Mouse (Mus musculus): ENCODE measurements around the gene Sema4g.

Sema4g gene

DNA sequence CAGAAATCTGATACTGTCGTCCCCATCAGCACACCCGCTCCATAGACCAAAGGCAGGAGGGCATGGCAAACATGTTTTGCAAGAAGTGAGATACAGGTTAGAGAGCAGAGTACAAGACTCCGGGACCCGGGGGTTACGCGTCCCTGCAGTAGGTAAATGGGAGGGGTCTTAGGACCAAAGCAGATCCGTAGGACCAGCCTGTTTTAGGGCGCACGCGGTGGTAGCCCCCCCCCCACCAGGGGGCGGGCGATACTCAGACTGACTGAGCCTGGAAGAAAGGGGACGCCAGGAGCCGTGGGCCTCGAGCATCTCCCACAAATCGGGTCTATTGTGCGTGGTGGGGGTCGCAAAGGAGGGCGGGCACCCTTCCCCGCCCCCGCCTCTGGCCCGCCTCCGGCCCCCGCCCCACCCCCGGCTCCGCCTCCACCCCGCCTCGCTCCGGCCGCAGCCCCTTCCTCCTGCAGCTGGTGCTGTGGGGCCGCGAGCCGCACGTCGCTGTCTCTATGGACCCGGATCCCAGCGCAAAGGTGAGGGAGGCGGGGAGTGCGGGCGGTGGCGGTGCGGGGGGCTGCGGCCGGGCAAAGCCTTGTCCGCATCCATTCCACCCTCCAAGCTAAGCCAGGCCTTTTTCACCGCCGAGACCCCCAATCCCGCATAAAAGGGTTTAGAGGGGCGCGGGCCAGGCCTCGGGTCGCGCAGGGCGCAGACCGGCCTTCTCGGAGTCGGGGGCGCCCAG lies at the start of gene Sema4g:
TSS of gene Sema4g (plus strand) at position 271 of the 736 bp plus-strand sequence.
- DNase-seq (ENCODE audit: low read depth, low spot score) = no peak

GRCm38 (mm10) chr19:44959633-44960032 lies 29.3 kb upstream of the Sema4g start:
- DNase-seq (ENCODE audit: low read depth, low spot score) = no peak

- peak; percentile 37 for DNase-seq (ENCODE audit: low read depth, low spot score)
Measured at GRCm38 (mm10) chr19:44965978-44966377, 22.9 kb upstream of the Sema4g start.

DNA sequence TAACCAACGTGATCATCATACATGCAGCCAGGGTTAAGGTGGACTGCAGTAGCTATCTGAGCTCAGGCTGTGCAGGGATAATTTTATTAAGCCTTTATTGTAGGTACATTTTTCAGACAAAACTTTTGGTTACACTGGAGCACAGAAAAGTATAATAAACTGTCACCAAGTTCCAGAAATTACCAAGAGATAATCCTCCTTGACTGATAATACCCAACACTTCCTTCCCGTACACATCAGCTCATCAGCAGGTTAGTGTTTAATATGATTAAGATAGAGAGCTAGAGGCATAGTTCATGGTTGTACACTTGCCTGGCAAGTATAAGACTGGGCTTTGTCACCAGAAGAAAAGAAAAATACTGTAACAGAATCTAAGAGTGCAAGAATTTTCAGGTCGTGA lies 20.6 kb upstream of the Sema4g start:
- DNase-seq (ENCODE audit: low read depth, low spot score) = no peak

GRCm38 (mm10) chr19:44976636-44977035 lies 12.3 kb upstream of the Sema4g start:
- DNase-seq (ENCODE audit: low read depth, low spot score) = no peak

GRCm38 (mm10) chr19:44977148-44977547 lies 11.8 kb upstream of the Sema4g start:
- DNase-seq (ENCODE audit: low read depth, low spot score) = no peak

DNA sequence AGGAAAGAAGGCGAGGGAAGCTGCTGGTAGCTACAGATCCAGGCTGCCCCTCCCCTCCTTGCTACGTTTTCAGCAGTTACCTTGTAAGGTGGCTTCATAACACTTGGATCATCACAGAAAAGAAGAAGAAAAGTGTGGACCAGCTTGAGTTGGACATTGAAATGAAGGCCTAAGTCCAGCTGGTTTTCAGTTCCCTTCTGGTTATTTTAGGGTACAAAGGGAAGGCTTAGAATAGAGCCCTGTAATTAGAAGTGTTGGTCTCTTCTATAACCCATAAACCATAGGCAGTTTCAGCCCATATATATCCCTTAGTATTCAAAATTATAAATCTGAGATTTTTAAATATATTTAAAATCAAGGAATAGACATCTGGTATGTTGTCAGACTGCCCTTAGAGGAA lies 8.1 kb upstream of the Sema4g start:
- no peak for DNase-seq (ENCODE audit: low read depth, low spot score)

DNA sequence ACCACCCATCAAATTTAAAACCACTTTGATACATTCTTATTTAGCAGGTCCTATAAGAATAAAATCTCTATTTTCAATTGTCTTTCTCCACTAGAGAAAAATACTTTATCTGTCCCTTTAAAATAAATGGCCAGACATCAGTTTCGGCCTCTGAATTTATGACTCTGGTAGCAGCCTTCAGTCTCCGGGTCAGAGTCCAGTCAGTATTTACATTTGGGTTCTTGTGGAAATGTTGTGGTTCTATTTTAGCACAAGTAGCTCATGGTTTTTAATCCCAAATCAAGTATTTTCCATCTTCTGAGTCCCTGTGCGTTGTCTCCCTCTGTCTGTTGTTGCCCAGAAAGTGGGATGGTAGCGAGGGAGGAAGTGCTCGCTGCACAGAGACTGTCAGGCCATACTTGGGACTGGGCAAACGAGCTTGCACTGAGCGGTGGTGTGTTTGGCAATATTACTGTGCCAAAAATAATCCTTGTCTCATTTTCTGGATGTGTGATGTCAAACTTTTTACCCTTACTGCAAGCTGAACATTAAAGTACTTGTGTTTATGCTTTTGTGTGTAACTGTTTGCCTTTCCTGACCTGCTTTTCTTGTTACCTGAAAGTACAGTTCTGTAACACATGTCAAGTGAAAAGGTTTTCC lies 6.3 kb upstream of the Sema4g start:
- no peak for DNase-seq (ENCODE audit: low read depth, low spot score)

DNA sequence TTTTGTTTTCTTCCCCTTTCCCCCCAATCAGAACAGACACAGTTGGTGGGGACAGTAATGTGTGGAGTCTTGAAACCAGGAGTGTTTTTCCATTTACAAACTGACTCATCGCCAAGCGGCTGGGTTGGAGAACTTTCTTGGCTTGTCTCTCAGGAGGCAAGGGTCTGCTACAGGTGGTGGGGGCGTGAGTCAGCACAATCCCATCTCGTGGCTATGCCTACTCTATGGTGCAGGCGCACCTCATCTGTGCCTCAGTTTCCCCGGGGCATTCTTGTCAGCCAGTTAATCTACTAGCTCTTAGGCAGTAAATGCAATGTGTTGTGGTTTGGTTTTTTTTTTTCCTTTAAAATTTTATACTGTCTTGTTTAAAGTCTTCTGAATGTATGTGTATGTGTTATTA lies 5.5 kb upstream of the Sema4g start:
- peak; percentile 39 for DNase-seq (ENCODE audit: low read depth, low spot score)

DNA sequence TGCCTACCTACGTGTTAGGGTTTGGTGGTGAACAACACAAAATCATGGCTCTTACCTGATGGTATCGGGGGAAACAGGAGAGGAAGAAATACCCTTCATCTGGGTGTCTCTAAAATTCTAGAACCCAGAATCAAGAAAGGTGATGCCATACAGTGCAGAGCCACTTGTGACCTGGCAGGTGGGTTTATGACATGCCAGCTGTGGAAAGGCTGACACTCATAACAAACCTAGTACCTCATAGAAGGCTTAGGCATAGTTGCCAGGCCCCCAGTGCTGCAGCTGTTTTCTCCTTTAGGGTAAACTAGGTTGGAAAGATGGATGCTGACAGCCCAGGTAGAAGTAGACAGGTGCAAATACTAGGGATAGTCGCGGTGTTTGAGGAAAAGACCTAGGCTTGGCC lies 4.5 kb upstream of the Sema4g start:
- no peak for DNase-seq (ENCODE audit: low read depth, low spot score)

DNA sequence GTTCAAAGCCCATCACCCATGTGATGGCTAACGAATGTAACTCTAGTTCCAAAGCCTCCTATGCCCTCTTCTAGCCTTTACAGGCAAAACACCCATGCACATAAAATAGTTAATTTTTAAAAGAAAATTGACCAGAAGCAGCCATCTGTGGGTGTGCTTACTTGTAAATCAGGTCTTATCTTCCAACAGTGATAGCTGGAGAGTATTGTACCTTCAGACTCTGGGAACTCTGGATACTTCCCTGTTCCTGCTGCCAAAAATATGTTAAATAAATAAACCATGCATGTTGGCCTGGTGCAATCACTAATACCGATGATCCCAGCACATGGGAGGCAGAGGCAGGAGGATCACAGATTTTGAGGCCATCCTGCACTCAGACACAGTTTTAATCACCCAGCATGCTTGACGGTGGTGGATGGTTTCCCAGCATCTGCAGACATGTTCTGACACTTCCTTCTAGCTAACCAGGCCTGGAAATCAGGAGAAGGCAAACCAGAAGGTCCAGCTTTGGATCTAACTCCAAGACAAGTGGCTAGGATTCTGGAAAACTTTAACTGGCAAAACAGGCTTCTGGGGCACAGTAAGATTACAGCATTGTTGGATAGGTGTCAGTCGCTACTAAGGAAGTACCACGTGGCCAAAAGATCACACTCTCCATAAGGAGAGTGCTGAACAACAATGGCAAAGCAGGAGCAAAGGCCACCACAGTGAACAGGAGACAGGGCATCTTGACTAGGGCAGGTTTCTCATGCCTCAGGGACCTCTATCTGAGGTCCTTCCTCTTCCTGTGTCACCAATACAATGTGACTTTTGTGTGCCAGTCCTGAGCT lies 3.5 kb upstream of the Sema4g start:
- DNase-seq (ENCODE audit: low read depth, low spot score) = no peak

DNA sequence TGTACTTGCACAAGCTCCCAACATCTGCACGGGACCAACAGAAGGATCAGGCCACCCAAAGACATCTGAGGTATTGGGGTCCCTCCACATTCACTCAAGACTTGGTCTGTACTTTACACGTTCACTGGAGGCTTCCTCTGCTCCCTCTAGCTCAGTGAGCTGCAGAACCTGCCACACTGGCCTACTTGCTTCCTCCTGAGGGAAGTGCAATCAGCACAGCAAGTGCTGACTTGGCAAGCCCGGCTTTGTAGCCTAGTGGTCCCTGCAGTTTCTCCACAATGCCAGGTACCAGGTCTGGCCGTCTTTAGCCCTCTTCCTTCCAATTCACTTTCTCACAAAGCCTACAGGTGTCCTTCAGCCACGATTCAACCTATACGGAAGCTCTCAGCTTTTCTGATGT lies 1.9 kb upstream of the Sema4g start:
- DNase-seq (ENCODE audit: low read depth, low spot score) = no peak

GRCm38 (mm10) chr19:44987851-44988250 lies 1.1 kb upstream of the Sema4g start:
- no peak for DNase-seq (ENCODE audit: low read depth, low spot score)

DNA sequence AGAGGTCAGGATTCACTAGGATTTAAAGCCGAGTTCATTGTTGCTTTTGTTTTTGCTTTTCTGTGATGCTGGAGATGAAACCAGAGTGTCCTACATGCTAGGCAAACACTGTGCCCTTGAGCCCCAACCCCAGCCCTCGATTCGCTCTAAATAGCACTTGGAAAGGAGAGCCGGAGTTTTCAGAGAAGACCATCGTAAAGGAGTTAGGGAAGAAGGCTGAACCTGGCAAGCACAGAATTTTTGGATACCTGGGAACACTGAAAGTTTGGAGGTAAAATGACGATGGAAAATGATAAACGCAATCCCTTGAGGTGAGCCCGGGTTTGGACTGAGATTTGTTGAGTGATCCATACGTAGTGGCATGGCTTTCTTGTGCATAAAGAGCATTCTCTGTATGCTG lies 580 bp upstream of the Sema4g start:
- no peak for DNase-seq (ENCODE audit: low read depth, low spot score)

DNA sequence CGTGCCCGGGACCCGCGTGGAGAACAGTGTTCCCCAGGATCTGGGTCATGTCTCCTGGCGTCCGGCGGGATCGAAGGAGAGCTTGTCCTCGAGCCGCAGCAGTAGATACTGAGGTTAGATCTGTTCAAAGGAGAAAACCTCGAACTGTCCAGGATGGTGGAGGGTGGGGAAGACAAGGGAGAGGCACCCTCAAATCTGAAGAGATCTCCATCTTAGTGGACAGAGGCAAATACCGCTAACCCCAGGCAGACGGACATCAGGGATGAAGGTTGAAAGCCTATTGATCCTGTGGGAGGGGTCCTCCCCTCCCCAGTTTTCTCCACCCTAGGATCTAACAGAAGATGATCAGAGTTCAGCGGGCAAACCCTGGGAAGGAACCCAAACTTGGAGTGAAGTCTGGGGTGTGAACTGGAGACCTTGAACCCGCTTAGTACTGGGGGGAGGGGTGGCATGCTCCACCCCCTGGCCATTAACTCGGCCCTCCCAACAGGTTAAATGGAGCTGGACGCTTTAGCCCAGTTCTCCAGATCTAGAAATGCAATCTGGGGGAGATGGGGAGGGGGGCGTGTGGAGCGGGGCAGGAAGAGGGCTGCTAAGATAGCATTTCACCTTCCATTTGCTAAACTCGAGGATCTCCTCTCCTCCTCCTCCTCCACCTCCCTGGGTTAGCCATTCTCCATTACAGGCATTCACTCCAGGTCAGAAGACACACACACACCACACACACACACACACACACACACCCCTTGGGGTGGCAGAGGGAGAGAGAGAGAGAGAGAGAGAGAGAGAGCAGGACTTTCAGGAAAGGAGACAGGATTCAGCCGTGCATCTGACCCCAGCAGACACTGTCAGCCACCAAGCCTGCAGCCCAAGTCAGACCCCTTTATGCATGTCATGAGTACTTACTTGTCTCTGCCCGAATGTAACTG lies 930 bp downstream of the Sema4g start:
- no peak for DNase-seq (ENCODE audit: low read depth, low spot score)

DNA sequence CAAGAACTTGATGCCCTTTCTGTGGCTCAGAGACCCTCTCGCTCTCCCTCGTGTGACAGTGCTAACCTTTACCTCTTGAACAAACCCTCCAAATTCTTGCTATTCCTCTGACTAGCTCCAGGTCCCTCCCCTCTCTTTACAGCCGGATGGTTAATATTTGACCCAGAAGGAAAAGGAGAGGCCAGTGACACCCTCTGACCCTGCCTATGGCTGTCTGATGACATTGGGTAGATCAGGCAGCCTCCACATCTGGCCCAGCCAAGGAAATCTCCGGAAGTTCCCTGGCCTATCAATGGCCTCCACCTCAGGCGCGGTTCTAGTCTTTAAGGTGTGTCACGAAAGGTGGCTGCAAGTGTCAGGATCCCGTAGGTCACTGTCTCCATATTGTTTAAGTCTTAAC lies 2.1 kb downstream of the Sema4g start:
- DNase-seq (ENCODE audit: low read depth, low spot score) = no peak

- no peak for DNase-seq (ENCODE audit: low read depth, low spot score)
Measured at GRCm38 (mm10) chr19:44992246-44992645, 3.3 kb downstream of the Sema4g start.

- no peak for DNase-seq (ENCODE audit: low read depth, low spot score)
Measured at GRCm38 (mm10) chr19:44992712-44993111, 3.8 kb downstream of the Sema4g start.

DNA sequence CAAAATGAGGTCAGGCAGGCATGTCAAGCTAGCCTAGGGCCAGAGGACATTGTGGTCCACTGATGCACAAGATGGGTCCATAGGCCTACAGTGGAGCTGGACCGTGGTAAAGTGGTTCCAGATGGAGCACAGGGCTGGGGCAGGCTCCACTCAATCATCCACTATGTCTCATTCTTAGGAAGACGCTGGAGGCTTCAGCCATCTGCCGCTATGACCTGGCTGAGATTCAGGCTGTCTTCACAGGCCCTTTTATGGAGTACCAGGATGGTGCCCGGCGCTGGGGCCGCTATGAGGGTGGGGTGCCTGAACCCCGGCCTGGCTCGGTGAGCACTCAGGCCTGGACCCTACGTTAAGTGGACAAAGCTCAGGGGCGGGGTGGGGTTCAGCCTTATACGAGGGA lies 8.9 kb downstream of the Sema4g start:
- DNase-seq (ENCODE audit: low read depth, low spot score) = peak; percentile 51

DNA sequence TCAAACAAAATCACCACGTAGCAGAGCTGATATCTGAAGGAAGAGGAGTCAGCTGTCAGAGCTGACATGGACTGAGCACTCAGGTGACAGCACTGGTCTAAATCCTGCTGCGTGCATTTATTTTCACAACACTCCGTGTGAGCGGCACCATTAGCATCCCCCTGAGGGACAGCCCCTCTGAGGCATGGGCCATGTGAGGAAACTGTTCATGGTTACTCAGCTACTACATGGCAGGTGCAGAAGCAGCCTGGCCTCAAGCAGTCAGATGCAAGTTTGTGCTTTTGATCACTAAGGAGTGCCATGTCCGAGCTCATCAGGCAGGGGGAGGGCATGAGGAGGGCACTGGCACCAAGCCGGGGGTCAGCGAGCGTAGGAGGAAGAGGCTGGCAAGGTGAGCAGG lies 10.7 kb downstream of the Sema4g start:
- DNase-seq (ENCODE audit: low read depth, low spot score) = no peak

DNA sequence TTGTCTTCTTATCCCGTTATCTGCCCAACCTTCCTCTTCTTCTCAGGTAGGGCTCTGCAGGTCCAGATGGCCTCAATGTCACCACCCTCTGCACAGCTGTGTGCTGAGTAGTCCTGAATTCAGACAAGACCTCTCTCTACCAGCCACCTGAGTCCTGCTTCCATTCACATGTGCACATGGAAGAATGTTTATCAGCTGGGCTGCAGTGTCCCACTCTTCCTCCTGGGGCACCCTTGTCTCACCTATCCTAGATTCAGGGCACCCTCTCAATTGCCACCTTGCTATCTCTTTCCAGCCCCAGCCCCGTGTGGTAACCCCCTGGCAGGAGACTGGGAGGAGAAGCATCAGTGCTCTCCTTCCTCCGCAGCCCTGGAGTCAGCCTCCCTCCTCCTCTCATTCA lies 13.4 kb downstream of the Sema4g start:
- no peak for DNase-seq (ENCODE audit: low read depth, low spot score)

Data from 3T3-L1 (cell line).